Mouse (Mus musculus) forebrain, embryonic 16.5 days (tissue): Measurements from ENCODE around the gene Zfp598. TPM values are rescaled to one million over a fixed set of nuclear protein-coding genes. Genes with fewer than 3 reads are reported as not detected.

ENCODE experiments used
- polyA plus RNA-seq: library from polyadenylated mRNA; unstranded; fragments of >200 nt; fragmentation: Nextera tagmentation; extraction: Ambion mirVana; gene quantifications from 2 replicates; pipeline ENCODE4 v1.2.1, GENCODE M21; 2015

Zfp598 gene
- polyA plus RNA-seq, 1 experiment from 2014 or later = 22.0 TPM

Other genes with a start within 250 kb of the Zfp598 start
- gene Eci1, start 243.0 kb upstream of the Zfp598 start, polyA plus RNA-seq = 30.4 and 34.8 TPM in 2 replicates
- gene Dnase1l2, start 226.6 kb upstream of the Zfp598 start, polyA plus RNA-seq = 6.2 and 9.5 TPM in 2 replicates
- 37.9 and 54.0 TPM in 2 replicates for gene E4f1, start 199.4 kb upstream of the Zfp598 start, polyA plus RNA-seq
- gene Pgp, start 199.3 kb upstream of the Zfp598 start, polyA plus RNA-seq = 50.5 and 54.0 TPM in 2 replicates
- gene Bricd5, start 195.8 kb upstream of the Zfp598 start, polyA plus RNA-seq = 0.39 and 0.92 TPM in 2 replicates
- 38.9 and 42.4 TPM in 2 replicates for gene Mlst8, start 190.6 kb upstream of the Zfp598 start, polyA plus RNA-seq
- 18.8 and 30.4 TPM in 2 replicates for gene Caskin1, start 181.1 kb upstream of the Zfp598 start, polyA plus RNA-seq
- 108 and 121 TPM in 2 replicates for gene Traf7, start 141.7 kb upstream of the Zfp598 start, polyA plus RNA-seq
- 6.8 and 10.9 TPM in 2 replicates for gene Rab26, start 135.5 kb upstream of the Zfp598 start, polyA plus RNA-seq
- gene Pkd1, start 119.9 kb upstream of the Zfp598 start, polyA plus RNA-seq = 18.3 and 27.6 TPM in 2 replicates
- gene Tsc2, start 37.1 kb upstream of the Zfp598 start, polyA plus RNA-seq = 80.4 and 86.8 TPM in 2 replicates
- 13.4 and 14.4 TPM in 2 replicates for gene Nthl1, start 37.0 kb upstream of the Zfp598 start, polyA plus RNA-seq
- gene Slc9a3r2, start 19.4 kb upstream of the Zfp598 start, polyA plus RNA-seq = 28.1 and 31.2 TPM in 2 replicates
- not detected in 2 replicates for gene Npw, start 11.2 kb upstream of the Zfp598 start, polyA plus RNA-seq
- 143 and 193 TPM in 2 replicates for gene Syngr3, start 20.3 kb downstream of the Zfp598 start, polyA plus RNA-seq
- 35.0 and 35.4 TPM in 2 replicates for gene Gfer, start 26.5 kb downstream of the Zfp598 start, polyA plus RNA-seq
- 2.0 and 2.7 TPM in 2 replicates for gene Noxo1, start 26.5 kb downstream of the Zfp598 start, polyA plus RNA-seq
- 83.7 and 85.5 TPM in 2 replicates for gene Tbl3, start 38.0 kb downstream of the Zfp598 start, polyA plus RNA-seq
- gene Rnf151, start 48.4 kb downstream of the Zfp598 start, polyA plus RNA-seq = not detected in 2 replicates
- 787 and 797 TPM in 2 replicates for gene Rps2, start 48.4 kb downstream of the Zfp598 start, polyA plus RNA-seq
- 220 and 233 TPM in 2 replicates for gene Ndufb10, start 54.8 kb downstream of the Zfp598 start, polyA plus RNA-seq
- not detected in 2 replicates for gene Rpl3l, start 58.1 kb downstream of the Zfp598 start, polyA plus RNA-seq
- 20.0 and 21.1 TPM in 2 replicates for gene Msrb1, start 67.0 kb downstream of the Zfp598 start, polyA plus RNA-seq
- 0.32 TPM in 1 of 2 replicates, not detected in the other for gene Hs3st6, start 83.3 kb downstream of the Zfp598 start, polyA plus RNA-seq
- not detected in 2 replicates for gene Meiob, start 134.6 kb downstream of the Zfp598 start, polyA plus RNA-seq
- 40.2 and 50.1 TPM in 2 replicates for gene Hagh, start 170.5 kb downstream of the Zfp598 start, polyA plus RNA-seq
- 14.4 and 17.8 TPM in 2 replicates for gene Fahd1, start 180.7 kb downstream of the Zfp598 start, polyA plus RNA-seq
- gene Igfals, start 196.3 kb downstream of the Zfp598 start, polyA plus RNA-seq = 0.19 TPM in 1 of 2 replicates, not detected in the other
- gene Nubp2, start 216.7 kb downstream of the Zfp598 start, polyA plus RNA-seq = 66.8 and 71.1 TPM in 2 replicates
- gene Spsb3, start 217.0 kb downstream of the Zfp598 start, polyA plus RNA-seq = 82.1 and 86.8 TPM in 2 replicates
- 32.4 and 35.7 TPM in 2 replicates for gene Eme2, start 225.4 kb downstream of the Zfp598 start, polyA plus RNA-seq
- gene Mrps34, start 225.4 kb downstream of the Zfp598 start, polyA plus RNA-seq = 72.3 and 79.8 TPM in 2 replicates
- gene Nme3, start 226.8 kb downstream of the Zfp598 start, polyA plus RNA-seq = 63.4 and 76.1 TPM in 2 replicates